Mouse (Mus musculus): ENCODE measurements around the gene Cntn1. TPM values are rescaled to one million over a fixed set of nuclear protein-coding genes. Genes with fewer than 3 reads are reported as not detected.
A peak's percentile ranks its signal among the peaks of the same experiment; 100 is the strongest.

Gene Cntn1
- polyA plus RNA-seq, 1 experiment, result 154 TPM

GRCm38 (mm10) chr15:92276826-92277225, 225.9 kb downstream of the Cntn1 start:
- H3K27me3 ChIP-seq (ENCODE audit: control insufficient read depth, insufficient read depth, low read length), result no peaks in the 10 kb centered on the region
- no peak overlapping the region for H3K4me3 ChIP-seq (replicated peaks; ENCODE audit: insufficient read depth, low read depth, low read length)
- H3K27ac ChIP-seq (ENCODE audit: insufficient read depth, low read length), result no peak overlapping the region
- H3K4me1 ChIP-seq (ENCODE audit: control insufficient read depth, insufficient read depth, low read length), result no peaks in the 10 kb centered on the region
- TF ChIP-seq POLR2A (IDR thresholded peaks at IDR 0.05; ENCODE audit: borderline replicate concordance, insufficient read depth, low read length) (no peak), CTCF (IDR thresholded peaks at IDR 0.05; ENCODE audit: borderline replicate concordance, insufficient read depth, low read depth, low read length) (no peak)
- 64% methylated on average over 4 of the region's 4 CpGs for WGBS
- no peak for DNase-seq

- H3K27me3 ChIP-seq (ENCODE audit: control insufficient read depth, insufficient read depth, low read length), result no peaks in the 10 kb centered on the region
- TF ChIP-seq CTCF (IDR thresholded peaks at IDR 0.05; ENCODE audit: borderline replicate concordance, insufficient read depth, low read depth, low read length) (no peak), POLR2A (IDR thresholded peaks at IDR 0.05; ENCODE audit: borderline replicate concordance, insufficient read depth, low read length) (no peak)
- WGBS, result 89% methylated on average over 4 of the region's 4 CpGs
- no peak for DNase-seq
- no peak overlapping the region for H3K4me3 ChIP-seq (replicated peaks; ENCODE audit: insufficient read depth, low read depth, low read length)
- H3K4me1 ChIP-seq (ENCODE audit: control insufficient read depth, insufficient read depth, low read length), result no peaks in the 10 kb centered on the region
- H3K27ac ChIP-seq (ENCODE audit: insufficient read depth, low read length), result no peak overlapping the region
Observed at GRCm38 (mm10) chr15:92277984-92278383, 227.0 kb downstream of the Cntn1 start.

- Histone ChIP-seq H3K27me3 (ENCODE audit: control insufficient read depth, insufficient read depth, low read length) (no peaks in the 10 kb centered on the region), H3K4me3 (replicated peaks; ENCODE audit: insufficient read depth, low read depth, low read length) (no peak overlapping the region), H3K4me1 (ENCODE audit: control insufficient read depth, insufficient read depth, low read length) (no peaks in the 10 kb centered on the region), H3K27ac (ENCODE audit: insufficient read depth, low read length) (no peak overlapping the region)
- peak; percentile 21 to 31 for DNase-seq
- TF ChIP-seq POLR2A (IDR thresholded peaks at IDR 0.05; ENCODE audit: borderline replicate concordance, insufficient read depth, low read length) (no peak), CTCF (IDR thresholded peaks at IDR 0.05; ENCODE audit: borderline replicate concordance, insufficient read depth, low read depth, low read length) (no peak)
- WGBS, result 48% methylated on average over 6 of the region's 6 CpGs
Observed at GRCm38 (mm10) chr15:92280966-92281365, 230.0 kb downstream of the Cntn1 start.

- no peak for TF ChIP-seq CTCF (IDR thresholded peaks at IDR 0.05; ENCODE audit: borderline replicate concordance, insufficient read depth, low read depth, low read length)
- no peak for TF ChIP-seq POLR2A (IDR thresholded peaks at IDR 0.05; ENCODE audit: borderline replicate concordance, insufficient read depth, low read length)
- DNase-seq, result no peak
- H3K27ac ChIP-seq (ENCODE audit: insufficient read depth, low read length), result no peak overlapping the region
- WGBS, result 93% methylated on average over 4 of the region's 4 CpGs
- no peaks in the 10 kb centered on the region for H3K27me3 ChIP-seq (ENCODE audit: control insufficient read depth, insufficient read depth, low read length)
- no peaks in the 10 kb centered on the region for H3K4me1 ChIP-seq (ENCODE audit: control insufficient read depth, insufficient read depth, low read length)
- no peak overlapping the region for H3K4me3 ChIP-seq (replicated peaks; ENCODE audit: insufficient read depth, low read depth, low read length)
Observed at GRCm38 (mm10) chr15:92287616-92288015, 236.7 kb downstream of the Cntn1 start.

- no peak for TF ChIP-seq POLR2A (IDR thresholded peaks at IDR 0.05; ENCODE audit: borderline replicate concordance, insufficient read depth, low read length)
- TF ChIP-seq CTCF (IDR thresholded peaks at IDR 0.05; ENCODE audit: borderline replicate concordance, insufficient read depth, low read depth, low read length), result no peak
- no peak overlapping the region for H3K4me3 ChIP-seq (replicated peaks; ENCODE audit: insufficient read depth, low read depth, low read length)
- H3K27me3 ChIP-seq (ENCODE audit: control insufficient read depth, insufficient read depth, low read length), result no peaks in the 10 kb centered on the region
Observed at GRCm38 (mm10) chr15:92296479-92296878, 245.5 kb downstream of the Cntn1 start.

GRCm38 (mm10) chr15:92302796-92303195, 251.8 kb downstream of the Cntn1 start:
- no peaks in the 10 kb centered on the region for H3K27me3 ChIP-seq (ENCODE audit: control insufficient read depth, insufficient read depth, low read length)
- 84% methylated on average over 6 of the region's 6 CpGs for WGBS
- DNase-seq, result no peak
- TF ChIP-seq CTCF (IDR thresholded peaks at IDR 0.05; ENCODE audit: borderline replicate concordance, insufficient read depth, low read depth, low read length) (no peak), POLR2A (IDR thresholded peaks at IDR 0.05; ENCODE audit: borderline replicate concordance, insufficient read depth, low read length) (no peak)
- no peaks in the 10 kb centered on the region for H3K4me1 ChIP-seq (ENCODE audit: control insufficient read depth, insufficient read depth, low read length)
- H3K27ac ChIP-seq (ENCODE audit: insufficient read depth, low read length), result no peak overlapping the region
- no peak overlapping the region for H3K4me3 ChIP-seq (replicated peaks; ENCODE audit: insufficient read depth, low read depth, low read length)

More at GRCm38 (mm10) chr15:92296479-92296878, 245.5 kb downstream of the Cntn1 start:
- H3K4me1 ChIP-seq (ENCODE audit: control insufficient read depth, insufficient read depth, low read length), result no peaks in the 10 kb centered on the region
- 94% methylated on average over 3 of the region's 3 CpGs for WGBS
- no peak overlapping the region for H3K27ac ChIP-seq (ENCODE audit: insufficient read depth, low read length)
- no peak for DNase-seq

- Histone ChIP-seq H3K27ac (ENCODE audit: insufficient read depth, low read length) (no peak overlapping the region), H3K4me1 (ENCODE audit: control insufficient read depth, insufficient read depth, low read length) (no peaks in the 10 kb centered on the region), H3K4me3 (replicated peaks; ENCODE audit: insufficient read depth, low read depth, low read length) (no peak overlapping the region), H3K27me3 (ENCODE audit: control insufficient read depth, insufficient read depth, low read length) (no peaks in the 10 kb centered on the region)
- peak in 1 of 2 experiments; percentile 11 for DNase-seq
- TF ChIP-seq POLR2A (IDR thresholded peaks at IDR 0.05; ENCODE audit: borderline replicate concordance, insufficient read depth, low read length) (no peak), CTCF (IDR thresholded peaks at IDR 0.05; ENCODE audit: borderline replicate concordance, insufficient read depth, low read depth, low read length) (no peak)
- WGBS, result 59% methylated on average over 5 of the region's 5 CpGs
Observed at GRCm38 (mm10) chr15:92304221-92304620, 253.3 kb downstream of the Cntn1 start.

- no peak for TF ChIP-seq CTCF (IDR thresholded peaks at IDR 0.05; ENCODE audit: borderline replicate concordance, insufficient read depth, low read depth, low read length)
- no peak for TF ChIP-seq POLR2A (IDR thresholded peaks at IDR 0.05; ENCODE audit: borderline replicate concordance, insufficient read depth, low read length)
- DNase-seq, result no peak
- Histone ChIP-seq H3K4me1 (ENCODE audit: control insufficient read depth, insufficient read depth, low read length) (no peaks in the 10 kb centered on the region), H3K27me3 (ENCODE audit: control insufficient read depth, insufficient read depth, low read length) (no peaks in the 10 kb centered on the region), H3K27ac (ENCODE audit: insufficient read depth, low read length) (no peak overlapping the region), H3K4me3 (replicated peaks; ENCODE audit: insufficient read depth, low read depth, low read length) (no peak overlapping the region)
- WGBS, result 57% methylated on average over 6 of the region's 6 CpGs
Observed at GRCm38 (mm10) chr15:92321959-92322358, 271.0 kb downstream of the Cntn1 start.
